Mouse (Mus musculus): Measurements from ENCODE around the gene Sulf2.
A peak's percentile ranks its signal among the peaks of the same experiment; 100 is the strongest.

Gene Sulf2

DNA sequence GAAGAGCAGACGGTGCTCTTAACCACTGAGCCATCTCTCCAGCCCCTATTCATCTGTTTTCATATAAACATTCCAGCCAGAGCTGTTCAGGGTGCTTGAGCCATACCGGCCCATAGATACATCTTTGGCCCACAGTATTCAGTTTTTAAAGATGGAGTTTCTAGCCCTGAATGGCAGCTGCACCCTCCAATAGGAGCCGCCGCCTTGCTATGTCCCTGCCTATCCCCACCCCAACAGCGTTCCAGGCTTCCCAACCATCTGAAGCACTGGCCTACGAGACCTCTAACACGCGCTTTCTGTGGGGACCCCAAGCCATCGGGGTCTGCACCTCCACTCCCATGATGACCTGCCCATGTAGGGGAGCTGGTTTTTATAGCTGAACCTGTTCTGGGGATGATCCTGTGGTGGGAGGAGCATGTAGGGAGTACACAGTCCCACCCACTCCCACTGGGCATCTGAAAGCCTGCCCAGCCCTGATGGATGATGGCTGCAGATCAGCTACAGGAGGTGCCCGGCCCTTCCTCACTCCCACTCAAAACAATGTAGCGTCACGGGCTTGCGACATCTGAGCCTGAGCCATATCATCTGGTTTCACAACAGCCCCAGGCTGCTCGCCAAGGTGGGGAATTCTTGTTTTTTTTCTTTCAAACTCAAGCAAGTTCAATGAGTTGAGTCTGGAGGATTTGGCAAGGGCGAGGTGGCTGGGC lies 39.7 kb downstream of the Sulf2 start:
- DNase-seq, result peak; percentile 61 to 83

DNA sequence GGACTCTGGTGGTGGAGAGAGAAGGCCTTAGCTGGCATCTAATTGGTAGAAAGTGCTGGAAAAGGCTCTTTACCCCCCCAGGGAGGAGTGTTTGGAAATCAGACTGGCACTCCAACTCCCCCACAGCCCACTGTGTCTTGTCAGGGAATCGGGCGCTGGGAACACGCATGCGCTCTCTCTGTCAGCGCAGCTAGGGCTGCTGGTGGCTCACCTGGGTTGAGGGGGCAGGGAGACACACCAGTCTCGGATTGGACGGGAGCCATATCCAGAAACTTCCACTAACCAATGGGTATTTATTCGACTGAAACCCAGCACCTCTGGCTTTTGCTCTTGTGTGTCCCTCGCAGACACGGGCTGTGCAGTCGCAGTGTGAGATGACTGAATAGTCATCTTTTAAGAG lies 42.5 kb downstream of the Sulf2 start:
- DNase-seq, result no peak

DNA sequence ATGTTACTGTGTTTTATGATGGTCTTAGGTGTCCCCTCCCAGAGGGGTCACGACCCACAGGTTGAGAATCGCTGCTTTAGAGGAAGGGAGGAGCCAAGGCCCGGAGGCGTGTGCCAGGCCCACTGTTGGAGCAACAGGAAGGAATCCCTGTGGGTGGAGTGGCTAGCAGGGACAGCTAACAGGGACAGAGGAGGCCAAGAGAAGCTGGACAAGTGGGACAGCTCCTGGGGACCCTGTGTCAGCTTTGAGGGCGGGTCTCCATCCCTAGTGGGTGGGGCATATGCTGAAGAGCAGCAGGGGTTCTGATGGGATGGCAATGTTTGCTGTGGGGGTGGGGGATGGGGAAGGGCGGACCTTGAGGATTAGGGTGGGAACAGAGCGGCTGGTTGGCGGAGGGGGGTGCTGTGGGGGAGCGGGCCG lies 43.6 kb downstream of the Sulf2 start:
- peak; percentile 55 to 82 for DNase-seq

- peak in 1 of 2 experiments; percentile 56 for DNase-seq
These were observed 44.2 kb downstream of the Sulf2 start for GRCm38 (mm10) chr2:166111238-166111637.

DNA sequence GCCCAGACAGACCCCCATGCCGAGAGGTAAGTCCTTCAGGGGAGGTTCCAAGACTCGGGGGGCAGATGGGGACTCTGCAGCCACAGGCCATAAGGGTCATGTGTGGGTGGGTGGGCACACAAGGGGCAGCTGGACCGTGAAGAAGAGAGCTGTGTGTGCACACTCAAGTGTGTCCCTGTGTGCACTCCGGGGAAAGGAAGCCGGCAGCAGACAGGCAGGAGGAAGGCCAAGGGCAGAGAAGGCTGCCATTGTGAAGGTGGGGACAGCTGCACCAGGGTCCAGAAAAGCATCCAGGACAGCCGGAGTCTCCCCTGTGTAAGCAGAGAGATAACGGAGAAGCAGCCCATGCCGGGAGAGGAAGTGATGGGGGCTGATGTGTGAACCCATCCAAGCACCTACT lies 44.7 kb downstream of the Sulf2 start:
- no peak for DNase-seq

- peak; percentile 87 to 96 for DNase-seq
These were observed 47.1 kb downstream of the Sulf2 start for GRCm38 (mm10) chr2:166108326-166108725.

DNA sequence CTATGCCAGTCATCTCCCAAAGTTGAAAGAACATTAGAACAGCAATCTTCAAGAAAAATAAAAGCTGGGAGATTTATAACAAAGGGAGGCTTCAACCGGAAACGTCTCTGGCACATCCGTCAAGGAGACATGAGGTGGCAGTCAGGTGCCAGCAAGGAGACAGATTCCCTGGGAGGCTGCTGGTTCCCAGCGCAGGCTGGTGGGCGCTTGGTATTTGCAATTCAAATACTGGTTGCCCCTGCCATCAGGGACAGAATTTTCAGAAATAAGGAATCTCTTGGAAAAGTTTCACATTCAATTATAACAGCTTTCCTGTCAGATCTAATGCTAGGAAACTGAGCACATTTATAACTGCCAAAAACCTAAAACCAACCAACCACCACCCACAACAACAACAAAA lies 47.6 kb downstream of the Sulf2 start:
- no peak for DNase-seq

- no peak for DNase-seq
These were observed 48.8 kb downstream of the Sulf2 start for GRCm38 (mm10) chr2:166106631-166107030.

- peak in 1 of 2 experiments; percentile 63 for DNase-seq
These were observed 49.6 kb downstream of the Sulf2 start for GRCm38 (mm10) chr2:166105911-166106310.

DNA sequence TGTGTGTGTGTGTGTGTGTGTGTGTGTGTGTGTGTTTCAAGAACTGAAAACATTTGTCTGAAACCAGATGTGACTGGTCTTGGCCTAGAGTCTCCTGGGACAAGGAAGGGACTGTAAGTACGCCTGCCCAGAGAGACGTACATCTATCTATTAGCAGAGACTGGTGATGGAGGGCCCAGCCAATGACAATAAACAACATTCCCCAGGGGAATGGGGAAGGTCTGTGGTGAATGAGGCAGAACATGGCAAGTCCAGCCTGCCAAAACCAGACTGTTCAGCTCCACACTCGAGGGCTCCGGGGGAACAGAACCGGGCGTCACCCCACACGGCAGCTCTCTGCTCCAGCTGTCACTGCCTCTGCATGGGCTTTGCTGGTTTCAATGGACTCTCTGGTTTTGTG lies 52.6 kb downstream of the Sulf2 start:
- DNase-seq, result peak in 1 of 2 experiments; percentile 70

GRCm38 (mm10) chr2:166100309-166101262 lies 54.9 kb downstream of the Sulf2 start:
- DNase-seq, result no peak

DNA sequence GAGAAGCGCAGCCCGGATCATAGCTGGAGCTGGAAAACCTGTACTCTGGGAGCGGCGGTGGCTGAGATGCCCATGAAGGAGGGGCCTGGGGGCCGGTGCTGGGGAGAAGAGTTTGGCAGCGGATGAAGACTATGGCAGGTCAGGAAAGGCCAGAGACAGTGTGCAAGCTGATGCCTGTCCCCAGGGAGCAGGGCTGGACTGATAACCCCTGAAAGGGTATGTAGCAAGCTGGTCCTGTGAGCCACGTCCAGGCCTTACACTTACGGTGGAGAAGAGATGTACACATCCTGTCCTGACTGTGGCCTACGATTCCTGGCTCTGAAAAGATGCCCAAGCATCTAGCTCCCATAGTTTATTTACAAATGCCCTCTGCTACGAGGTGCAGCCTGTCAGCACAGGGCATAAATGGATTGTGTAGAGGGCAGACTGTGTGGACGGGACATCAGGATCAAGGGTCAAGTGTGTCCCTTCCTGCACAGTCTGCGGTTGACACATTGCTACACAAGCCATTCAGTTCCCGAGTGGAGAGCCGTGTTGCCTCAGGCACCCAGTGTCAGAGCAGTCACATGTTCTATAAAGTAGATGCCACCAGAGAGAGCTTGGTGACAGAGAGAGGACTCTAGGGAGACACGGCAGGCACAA lies 57.0 kb downstream of the Sulf2 start:
- DNase-seq, result peak in 1 of 2 experiments; percentile 36

DNA sequence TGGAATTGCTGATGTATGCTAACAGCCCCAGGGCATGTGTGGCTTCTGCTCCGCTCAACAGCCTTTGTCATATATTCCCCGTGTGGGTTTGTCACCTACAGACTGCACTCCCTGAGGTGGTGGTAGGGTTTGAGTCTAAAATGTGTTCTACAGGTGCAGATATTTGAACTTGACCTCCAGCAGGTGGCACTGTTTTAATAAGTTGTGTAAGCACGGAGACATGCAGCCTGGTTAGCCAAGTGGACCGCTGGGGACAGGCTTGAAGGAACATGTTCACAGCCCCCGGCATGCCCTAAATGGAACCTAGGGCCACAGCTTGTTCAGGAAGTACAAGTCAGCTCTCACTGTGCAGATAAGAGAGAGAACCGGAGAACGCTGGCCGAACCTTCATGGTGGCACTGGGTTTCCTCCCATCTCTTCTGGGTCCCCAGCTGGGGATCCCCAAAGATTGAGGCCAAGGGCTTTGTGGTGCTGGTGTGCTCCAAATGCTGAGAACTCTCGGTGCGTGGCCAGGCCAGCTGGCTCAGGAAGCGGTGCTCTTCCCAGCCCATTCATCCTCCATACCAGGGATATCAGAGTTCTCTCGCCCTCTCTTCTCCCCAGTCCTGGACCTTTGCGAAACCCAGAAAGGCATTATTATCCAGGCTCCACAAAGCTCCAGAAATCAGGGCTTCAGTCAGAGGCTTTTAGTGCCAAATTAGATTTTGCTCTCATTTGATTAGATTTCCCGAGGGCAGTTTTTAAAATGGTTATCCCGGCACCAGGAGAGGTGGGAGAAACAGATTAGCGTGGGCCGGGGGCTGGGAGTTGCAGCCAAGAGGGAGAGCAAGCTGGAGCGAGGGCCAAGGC lies 57.8 kb downstream of the Sulf2 start:
- DNase-seq, result peak; percentile 59 to 78

DNA sequence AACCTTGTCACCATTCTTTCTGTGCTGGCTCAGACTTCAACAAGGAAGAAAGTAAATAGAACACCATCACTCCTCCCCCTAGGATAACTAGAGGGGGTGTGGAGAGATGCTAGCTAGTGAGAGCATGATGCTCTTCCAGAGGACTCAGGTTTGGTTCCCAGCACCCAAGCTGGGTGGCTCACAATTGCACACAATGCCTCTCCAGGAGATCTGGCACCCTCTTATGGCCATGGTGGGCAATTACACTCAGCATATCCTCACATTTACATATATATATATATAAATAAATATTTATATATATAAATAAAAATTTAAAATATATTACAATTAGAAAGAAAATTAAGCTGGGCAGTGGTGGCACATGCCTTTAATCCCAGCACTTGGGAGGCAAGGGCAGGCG lies 58.6 kb downstream of the Sulf2 start:
- DNase-seq, result no peak

DNA sequence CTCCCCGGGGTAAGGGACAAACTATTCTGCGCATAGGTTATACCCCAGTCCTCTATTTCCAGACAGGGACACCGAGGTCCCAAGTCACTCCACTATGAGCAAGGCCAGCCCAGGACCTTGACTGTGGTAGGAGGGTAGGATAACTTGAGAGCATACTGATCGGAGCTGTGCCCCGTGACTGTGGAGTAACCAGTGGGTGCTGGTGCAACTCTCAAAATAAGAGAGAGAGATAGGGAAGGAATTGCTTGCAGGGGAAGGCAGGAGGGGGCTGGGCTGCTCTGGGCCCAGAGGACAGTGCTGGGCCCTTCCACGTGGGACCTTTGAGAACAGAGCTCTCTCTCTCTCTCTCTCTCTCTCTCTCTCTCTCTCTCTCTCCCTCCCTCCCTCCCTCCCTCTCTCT lies 59.2 kb downstream of the Sulf2 start:
- no peak for DNase-seq

- no peak for DNase-seq
These were observed 63.1 kb downstream of the Sulf2 start for GRCm38 (mm10) chr2:166092412-166092811.

DNA sequence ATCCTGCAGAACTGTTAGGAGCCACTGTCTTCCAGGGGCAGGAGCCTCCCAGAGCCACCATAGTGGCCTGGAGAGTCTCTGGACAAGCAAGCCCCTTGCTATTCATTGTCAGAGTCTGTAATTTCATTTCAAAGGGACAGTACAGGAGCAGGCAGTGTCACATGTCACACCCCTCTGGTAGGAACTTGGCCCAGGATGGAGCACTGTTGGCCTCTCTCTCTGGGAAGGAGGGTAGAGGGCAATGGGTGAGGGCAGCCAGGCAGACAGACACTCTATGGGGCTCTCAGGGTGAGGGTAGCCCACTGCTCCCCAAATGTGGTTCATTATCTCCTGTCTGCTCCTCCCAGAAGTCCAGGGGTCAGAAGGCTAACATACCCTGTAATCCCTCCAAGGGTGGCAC lies 63.9 kb downstream of the Sulf2 start:
- peak in 1 of 2 experiments; percentile 43 for DNase-seq

DNA sequence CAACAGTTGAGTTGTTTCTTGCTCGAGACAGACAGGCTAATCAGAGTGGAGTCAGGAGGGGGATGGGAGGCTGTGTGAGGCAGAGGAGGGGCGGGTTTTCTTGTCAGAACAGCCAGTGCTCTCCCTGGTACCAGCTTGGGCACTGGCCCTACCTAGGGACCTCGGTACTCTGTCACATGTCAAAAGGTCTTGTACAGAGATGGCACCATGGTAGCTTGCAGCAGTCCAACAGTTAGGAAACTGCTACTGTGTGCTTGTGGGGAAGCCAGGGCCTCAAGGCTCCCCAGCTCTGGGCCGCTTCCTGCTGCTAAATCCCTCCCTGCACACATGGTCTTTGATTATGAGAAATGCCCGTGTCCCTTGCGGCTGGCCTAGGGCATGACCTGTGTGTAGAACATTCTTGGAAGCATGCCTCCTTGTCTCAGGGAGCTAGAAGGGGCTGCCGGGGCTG lies 65.3 kb downstream of the Sulf2 start:
- DNase-seq, result peak; percentile 43 to 77

GRCm38 (mm10) chr2:166088991-166089390 lies 66.5 kb downstream of the Sulf2 start:
- DNase-seq, result peak in 1 of 2 experiments; percentile 49

- DNase-seq, result peak; percentile 54 to 78
These were observed 68.8 kb downstream of the Sulf2 start for GRCm38 (mm10) chr2:166086457-166087233.

DNA sequence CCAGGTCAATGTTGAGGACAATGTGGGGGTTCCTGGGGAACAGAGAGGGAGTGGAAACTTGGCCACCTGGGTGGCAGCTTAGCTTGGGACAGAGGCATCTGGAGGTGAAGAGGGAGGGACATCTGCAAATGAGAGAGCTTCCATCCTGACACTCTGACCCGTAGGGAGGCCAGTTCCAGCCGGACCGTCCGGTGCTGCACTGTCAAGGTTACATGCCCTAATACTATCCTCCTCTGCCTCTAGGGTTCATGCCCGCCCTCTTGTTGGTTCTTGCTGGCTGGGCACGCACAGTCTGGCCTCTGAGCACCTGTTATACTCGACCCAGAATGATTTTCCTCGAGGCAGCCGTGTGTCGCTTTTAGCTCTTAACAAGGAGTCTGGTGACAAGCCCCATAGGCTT lies 69.7 kb downstream of the Sulf2 start:
- peak in 1 of 2 experiments; percentile 56 for DNase-seq

Data from kidney, postnatal 25 days (tissue).